Mouse (Mus musculus) CD4-positive helper T cell, adult 2 months (primary cell): Measurements from ENCODE around the gene Nckap1l.
"Not testable (repeated sequence)": the region's sequence is repeated elsewhere in the genome, so short reads cannot be mapped to it uniquely, and the experiment has no call there.

ENCODE experiments used
- DNase-seq: peaks from one replicate; pipeline ENCODE4 v3.0.0-alpha.2; 2012; ENCODE audit warnings: low read depth, missing footprints, low spot score

Gene Nckap1l

DNA sequence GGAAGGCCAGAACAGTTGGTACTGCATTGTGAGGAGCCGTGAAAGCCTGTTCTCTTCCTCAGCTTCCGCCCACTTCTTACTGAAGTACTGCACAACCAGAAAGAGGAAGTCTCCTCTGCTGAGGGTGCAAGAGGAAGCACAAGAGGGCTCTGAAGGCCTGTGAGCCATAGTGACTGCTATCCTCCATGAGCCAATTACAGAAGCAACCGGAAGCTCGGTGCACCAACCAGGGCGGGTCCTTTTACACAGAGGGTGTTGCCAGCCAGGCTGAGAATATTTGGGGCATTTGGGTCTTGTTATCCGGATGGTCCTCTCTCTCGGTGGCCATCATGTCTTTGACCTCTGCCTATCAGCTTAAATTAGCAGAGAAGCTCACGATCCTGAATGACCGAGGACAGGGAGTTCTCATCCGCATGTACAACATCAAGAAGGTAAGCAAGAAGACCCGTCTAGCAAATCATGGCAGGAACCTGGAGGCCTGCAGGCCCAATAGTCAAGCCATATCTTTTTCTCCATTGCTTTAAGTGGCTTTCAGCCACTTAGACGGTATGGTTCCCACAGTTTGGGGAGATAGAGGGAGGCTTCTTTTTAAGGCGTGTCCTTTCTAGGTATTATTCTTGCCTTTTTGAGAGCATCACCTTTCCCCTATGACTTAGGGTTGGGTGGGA, at the start of gene Nckap1l:
Gene Nckap1l, plus strand, starts transcription at position 244 of the 668 bp plus-strand sequence.
- peak; percentile 91 for DNase-seq

DNA sequence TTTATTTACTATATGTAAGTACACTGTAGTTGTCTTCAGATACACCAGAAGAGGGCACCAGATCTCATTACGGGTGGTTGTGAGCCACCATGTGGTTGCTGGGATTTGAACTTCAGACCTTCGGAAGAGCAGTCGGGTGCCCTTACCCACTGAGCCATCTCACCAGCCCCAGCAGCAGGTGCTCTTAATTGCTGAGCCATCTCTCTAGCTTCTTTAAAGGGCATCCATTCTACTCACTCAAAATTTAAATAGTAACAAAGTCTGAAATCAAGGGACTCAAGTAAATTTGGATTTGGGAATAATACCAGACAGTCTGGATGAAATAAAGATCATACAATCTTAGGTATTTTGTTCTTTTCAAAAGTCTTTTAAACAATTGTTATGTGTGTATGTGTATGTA, 48.0 kb upstream of the Nckap1l start:
- not testable (repeated sequence) for DNase-seq

DNA sequence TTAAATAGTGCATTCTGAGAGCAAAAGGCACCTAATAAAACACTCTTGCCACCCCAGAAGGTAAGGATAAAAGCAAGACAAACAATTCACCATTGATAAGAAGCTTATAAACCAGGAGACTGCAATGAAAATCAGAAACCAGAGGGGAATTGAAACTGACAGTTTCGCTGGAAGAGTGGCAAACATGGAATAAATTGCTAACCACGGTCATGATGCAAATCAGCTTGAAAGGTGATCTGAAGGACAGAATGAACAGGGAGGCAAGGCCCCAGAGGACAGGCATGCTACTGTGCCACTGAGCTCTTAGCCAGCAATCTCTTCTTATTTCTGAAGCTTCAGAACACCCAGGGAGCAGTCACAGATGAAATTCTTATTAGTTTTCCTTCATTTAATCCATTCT, 26.6 kb upstream of the Nckap1l start:
- DNase-seq = no peak

DNA sequence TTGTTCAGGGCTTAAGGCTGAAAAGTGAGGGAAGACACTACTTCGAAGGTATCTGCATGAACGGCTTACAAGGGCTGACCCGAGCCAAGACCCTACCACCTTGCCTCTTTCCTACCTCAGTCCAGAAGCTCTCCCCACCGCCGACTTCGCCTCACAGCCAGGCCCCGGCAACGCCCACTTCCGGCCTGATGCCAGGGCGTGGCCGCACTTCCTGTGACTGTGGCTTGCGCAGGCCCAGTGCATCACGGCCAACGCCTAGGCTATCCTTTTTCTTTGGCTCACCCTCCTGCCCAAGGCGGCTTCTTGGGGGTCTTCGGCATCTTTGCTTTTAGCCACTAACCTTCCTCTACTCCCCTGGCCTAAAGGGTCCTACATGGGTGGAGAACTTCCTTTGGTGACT, 23.4 kb upstream of the Nckap1l start, which contains the start of gene Gtsf1:
Gene Gtsf1, minus strand, starts transcription at position 230 of the 400 bp plus-strand sequence.
- DNase-seq = no peak

DNA sequence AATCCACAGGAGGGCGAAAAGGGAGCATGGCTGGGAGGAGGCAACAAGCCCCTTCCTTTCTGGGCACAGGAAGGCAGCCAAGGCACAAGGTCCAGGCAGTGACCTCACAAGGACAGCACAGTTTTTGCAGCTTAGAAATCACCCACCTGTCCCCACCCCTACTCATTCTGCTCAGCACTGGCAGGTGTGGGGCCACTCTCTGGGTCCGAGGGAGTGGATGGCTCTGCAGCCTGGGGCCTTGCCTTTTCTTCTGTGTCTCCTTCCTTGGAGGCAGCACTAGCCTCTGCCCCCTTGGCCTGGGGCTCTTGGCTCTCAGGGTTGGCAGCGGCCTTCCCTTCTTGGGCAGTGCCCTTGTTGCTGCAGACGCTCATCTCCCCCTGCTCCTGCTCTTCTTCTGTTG, 7.6 kb upstream of the Nckap1l start:
- not testable (repeated sequence) for DNase-seq

DNA sequence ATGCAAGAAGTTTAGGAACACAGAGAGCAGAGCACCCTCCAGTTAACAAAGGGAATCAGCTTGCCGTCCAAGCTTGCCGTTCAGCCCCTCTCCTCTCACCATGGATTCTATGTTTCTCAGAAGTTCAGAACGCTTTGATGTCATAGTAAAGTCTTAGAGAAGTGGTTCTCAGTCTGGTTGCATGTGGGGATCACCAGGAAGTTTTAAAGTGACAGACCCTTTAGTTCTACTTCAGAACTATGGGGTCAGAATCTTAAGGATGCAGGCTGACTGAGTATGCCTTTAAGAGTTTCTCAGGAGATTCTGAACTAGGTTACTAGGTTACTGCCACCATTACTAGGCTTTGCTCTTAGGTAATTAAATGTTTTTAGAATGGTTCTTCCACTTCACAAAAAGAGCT, 5.2 kb upstream of the Nckap1l start, which contains the start of gene Gtsf2:
Gene Gtsf2, minus strand, starts transcription at position 101 of the 400 bp plus-strand sequence.
- DNase-seq = no peak

DNA sequence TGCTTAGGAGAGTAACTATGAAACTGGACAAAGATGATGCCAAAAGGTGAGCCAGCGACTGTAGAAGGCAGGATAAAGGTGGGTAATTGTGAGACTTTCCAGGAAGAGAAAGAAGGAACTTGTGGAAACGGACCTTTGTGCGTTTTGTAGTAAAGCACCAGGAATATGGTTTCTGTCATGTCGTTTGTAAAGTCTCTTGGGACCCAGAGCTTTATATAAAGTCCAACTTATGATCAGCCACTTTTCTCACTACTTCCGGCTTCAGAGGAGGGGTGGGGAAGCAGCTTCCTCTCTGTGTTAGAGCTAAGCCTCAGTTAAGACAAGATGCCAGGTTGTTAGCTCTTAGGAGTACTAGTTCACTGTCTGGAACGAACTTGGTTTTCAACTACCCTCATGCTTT, 855 bp downstream of the Nckap1l start:
- DNase-seq = peak; percentile 29

DNA sequence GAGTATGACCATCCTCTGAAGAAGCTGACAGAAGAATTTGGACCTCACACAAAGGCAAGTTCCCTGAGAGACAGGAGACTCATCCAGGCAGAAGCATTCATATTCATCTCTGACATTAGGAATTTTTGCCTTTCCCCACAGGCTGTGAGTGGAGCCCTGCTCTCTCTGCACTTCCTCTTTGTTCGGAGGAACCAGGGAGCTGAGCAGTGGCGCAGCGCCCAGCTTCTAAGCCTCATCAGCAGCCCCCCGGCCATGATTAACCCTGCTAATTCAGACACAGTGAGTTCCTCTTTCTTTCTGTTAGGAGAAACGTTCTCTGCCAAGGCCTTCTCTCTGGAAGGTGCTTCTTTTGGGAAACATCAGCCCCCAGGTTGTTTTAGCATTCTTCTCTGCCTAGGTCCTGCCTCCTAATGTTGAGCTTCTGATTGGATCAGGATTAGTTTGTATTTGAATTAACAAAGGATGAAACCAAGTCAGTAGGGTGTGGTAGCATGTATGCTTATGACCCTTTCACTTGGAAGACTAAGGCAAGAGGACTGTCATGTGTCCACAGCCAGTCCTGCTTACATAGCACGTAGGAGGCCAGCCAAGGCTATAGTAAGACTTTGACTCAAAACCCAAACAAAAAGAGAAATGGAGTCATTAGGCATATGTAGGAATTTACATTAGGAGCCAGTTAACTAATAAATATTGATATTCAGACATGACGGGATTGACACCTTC, 9.1 kb downstream of the Nckap1l start:
- DNase-seq = no peak

DNA sequence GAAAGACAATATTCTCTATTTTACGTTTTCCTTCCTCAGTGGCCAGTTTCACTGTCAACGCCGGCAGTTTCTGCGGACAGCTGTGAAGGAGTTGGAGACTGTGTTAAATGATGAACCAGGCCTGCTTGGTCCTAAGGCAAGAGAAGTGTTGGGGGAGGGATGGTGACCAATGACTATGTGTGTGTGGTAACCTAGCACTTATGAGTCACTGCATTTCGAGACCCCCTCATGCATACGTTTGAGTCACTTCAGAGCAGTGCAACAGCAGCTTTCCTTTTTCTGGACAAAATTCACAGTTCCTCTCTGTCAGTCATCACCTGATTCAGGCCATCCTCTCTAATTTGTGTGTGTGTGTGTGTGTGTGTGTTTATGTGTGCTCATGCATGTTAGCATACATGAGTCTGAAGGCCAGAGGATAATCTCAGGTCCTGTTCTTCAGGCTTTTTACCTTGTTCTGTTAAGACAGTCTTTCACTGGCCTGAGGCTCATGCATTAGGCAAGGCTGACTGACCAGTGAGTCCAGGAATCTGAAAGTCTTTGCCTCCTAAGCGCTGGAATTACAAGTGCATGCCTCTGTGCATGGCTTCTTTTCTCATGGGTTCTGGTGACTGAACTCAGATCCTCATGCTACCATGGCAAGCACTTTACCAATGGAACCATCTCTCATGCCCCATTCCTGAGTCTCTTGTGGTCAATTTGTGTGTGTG, 18.0 kb downstream of the Nckap1l start:
- no peak for DNase-seq

DNA sequence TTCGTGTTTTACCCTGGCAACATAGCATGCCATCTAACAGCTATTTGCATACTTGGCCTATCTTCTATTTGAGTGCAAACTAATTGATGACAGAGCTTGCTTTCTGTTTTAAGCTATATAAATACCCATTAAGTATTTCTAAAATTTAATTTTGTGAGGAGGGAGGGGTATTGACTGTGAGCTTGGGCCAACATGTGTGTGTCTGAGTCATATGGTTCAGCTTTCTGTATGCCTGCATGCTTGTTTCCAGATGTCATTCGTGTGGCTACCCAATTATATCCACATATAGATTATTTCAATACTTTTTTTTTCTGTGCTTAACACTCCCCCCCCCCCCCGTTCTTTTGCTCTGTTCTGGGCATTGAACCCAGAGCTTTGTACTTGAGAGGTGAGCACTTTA, 18.7 kb downstream of the Nckap1l start:
- DNase-seq = no peak

DNA sequence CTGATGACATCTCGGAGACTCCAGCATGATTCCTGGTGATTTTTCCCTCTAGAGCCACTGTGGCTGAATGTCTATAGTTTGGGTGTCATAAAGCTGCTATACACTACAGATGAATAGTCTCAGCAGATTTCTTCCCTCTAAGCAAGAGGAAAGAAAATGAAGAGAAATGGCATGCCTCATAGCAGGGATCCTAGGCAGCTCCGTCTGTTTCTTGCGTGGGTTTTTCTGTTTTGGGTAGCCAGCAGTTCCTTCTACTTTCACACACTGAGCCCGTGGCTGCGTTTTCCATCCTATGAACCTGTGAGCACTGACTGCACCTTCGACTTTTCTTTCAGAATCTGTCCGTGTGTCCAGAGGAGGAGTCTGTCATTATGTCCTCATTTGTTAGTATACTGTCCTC, 19.6 kb downstream of the Nckap1l start:
- no peak for DNase-seq

DNA sequence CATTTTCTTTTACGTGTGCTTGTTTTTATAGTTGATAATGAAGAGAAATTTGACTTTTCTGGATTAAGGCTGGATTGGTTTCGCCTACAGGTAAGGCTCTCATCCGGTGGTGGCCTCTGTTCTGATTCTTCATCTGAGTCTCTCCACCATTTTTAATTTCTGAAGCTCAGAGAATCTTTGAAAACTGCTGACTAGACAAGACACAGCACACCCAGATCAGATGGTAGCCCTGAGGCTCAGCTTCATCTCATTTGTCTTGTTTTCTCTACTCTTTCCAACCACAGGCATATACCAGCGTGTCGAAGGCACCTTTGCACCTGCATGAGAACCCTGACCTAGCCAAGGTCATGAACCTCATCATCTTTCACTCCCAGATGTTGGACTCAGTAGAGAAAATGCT, 20.2 kb downstream of the Nckap1l start:
- DNase-seq = no peak

DNA sequence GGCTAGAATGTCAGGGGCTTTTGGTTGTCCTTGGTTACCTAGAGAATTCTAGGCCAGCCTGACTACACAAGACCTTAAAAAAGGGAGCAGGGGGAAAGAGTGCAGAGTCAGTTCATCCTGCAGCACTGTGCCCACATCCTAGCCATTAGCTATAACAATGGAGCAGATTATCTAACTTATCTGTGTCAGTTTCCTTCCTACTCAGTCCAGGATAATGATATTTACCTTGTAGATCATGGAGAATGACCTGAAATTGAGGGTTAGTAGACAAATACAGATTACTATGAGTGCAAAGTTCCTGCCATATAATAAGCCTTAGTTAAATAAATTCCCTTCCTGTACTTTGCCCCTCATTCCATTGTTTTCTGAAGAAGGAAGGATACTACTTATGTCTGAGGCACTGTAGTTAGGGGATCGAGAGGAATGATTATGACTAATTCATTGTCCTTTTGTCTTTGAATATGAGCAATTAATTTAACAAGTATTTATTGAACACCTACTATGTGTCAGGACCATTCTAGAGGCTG, 25.5 kb downstream of the Nckap1l start:
- no peak for DNase-seq

DNA sequence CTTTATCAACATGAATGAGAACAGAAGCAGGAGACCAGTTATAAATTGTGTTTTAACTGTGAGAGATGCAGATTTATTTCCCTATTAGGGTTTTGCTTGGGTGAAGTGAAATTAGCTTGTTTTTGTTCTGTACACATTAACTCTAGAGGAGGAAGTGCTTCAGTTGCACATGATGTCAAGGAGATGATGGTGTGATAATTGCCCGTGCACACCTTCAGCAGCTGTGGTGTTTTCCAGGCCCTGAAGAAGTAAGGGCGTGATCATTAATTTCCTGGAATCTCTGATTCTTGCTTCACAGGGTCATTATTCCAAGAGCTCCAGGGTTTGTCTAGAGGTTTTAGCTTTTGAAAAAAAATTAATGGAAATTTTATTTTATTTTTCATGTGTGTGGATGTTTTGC, 26.5 kb downstream of the Nckap1l start:
- no peak for DNase-seq

DNA sequence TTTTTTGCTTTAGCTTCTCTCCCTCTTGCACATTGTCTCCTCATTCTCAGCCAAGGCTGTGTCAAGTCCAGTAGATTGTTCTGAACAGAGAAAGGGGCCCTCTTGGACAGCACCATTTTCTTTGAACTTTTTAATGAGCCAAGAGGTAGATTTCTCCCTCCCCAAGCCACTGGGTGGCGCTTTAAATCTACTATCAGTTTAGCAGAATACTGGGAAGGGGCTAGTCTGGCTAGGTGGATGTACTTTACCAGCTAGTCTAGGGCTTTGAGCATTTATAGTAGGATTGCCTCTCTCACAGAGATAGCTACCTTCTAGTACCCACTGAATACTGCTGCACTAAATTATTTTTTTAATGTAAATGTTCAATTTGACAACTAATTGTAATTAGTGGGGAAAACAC, 28.9 kb downstream of the Nckap1l start:
- no peak for DNase-seq

DNA sequence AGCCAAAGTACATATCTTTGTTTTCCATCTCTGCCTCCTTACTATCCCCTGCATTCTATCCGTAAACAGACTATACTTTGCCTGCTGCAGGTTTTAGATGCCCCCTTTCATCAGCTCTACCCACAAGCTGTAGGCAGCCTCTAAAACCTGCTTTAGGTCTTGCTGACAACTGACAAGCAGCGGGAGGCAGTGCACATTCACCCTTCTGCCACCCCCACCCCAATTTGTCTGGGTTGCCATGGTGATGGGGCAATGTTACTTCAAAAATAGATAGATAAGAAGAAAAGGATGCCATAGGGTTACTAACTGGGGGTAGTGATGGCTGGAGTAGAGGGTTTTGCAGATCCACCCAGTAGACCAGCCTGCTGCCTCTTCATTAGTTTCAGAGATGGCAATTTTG, 30.9 kb downstream of the Nckap1l start:
- DNase-seq = no peak

DNA sequence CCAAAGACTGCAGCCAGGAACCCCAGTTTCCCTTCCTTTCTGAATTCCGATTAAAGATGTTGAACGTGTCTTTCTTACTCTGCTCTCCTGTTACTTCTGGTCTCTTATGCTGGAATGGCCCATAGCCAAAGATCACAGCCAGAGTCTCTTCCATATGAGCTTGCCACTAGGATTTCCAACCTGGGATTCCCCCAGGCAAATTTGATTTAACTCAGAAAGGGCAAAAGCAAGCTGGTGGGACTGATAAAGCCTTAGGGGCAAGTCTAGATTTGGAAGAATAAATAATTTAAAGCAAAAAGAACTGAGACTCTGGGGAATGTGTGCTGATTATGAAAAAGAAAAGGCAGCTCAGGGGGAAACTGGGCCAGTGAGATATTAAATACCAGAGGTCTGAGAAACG, 31.5 kb downstream of the Nckap1l start:
- DNase-seq = no peak

DNA sequence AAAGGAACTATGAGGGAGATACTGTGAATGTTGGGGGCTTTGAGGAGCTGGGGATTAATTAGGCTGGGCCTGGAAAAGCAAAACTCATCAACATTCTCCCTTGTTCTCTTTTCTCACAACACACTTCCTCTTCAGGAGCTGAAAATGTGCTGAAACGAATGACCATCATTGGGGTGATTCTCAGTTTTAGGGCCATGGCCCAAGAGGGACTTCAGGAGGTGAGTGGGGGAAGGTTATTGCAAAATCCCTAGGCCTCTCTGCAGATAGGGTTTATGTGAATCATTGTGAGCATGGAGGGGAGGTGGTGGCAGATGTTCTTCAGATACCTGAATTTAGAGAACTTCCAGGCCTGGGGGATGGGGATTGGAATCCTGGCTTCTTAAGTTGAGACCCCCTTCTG, 33.1 kb downstream of the Nckap1l start:
- DNase-seq = no peak

DNA sequence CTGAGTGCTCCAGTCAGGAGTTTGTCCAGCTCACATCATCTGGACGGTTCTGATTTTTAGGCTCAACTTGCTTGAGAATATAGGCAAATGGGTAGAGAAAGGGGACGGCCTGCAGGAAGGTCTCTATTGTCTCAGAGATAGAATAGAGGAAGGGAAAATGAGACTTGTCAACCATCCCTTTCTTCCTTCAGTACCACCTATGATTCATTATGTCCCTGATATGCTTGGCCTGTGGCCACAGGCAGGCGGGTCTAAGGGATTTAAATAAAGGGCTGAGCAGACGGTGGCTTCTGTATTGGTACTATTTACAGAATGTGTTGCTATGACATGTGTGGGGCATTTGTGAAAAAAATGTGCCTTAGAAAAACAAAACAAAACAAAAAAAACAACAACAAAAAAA, 34.7 kb downstream of the Nckap1l start:
- no peak for DNase-seq

DNA sequence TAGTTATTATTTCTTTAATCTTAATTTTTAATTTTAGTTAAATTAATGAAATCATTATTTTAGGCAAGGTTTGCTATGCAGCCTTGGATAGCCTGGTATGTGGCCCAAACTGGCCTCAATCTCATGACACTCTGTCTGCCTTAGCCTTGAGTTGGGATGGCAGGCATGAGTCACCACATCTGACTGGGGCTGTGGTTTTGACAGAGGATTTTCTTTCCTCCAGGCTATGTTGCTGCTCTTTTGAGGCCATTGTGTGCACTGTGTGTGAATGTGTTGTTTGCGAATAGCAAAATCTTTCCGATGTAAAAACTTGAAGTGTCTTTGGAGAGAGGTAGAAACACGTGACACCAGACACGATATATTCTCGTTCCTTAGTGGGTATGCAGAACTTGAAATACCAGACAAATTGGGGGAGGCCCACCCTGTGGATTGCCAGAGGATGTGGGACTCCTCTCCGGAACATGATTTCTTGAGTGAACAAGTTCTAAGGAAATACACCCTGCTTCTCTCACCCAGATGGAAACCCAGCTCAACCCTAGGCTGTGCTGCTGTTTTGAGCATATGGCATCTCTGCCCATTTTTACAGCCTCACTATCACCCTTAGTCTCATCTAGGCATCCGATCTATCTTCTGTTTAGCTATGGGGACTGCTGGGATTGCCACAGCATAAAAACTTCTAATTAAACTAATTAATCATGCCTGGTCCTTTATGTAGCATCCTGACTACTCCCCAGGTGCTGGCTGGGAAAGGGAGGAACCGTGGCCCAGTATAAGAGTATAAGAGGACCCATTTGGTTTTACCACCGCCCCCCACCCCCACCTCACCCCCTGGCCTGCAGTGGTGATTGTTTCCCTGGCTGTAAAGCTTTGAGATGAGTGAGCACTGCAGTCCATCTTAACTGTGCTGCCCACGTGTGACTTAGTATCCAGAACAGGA, 42.9 kb downstream of the Nckap1l start:
- no peak for DNase-seq

DNA sequence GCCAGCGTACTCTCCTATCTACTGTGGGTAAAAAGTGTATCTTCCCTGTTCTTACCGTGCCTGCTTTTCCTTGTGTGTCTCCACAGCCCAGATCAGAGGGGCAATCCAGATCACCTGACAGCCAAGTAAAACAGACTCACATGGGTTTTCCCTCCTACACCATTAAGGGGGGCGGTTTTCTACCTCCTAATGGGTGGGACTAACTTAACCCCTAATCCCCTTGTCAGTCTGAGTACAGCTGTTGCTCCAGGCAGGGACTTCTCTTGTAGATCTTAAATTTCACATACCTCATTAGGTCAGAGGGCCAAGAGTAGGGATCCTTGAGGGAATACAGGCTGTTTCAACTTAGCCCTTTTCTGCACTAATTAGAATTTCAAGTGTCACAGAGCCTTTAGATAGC, 44.6 kb downstream of the Nckap1l start:
- no peak for DNase-seq
